Mouse (Mus musculus) E14TG2a.4 (cell line): Measurements from ENCODE around the gene Cgref1.

ENCODE experiments used
- CTCF ChIP-seq: conservative IDR thresholded peaks from 2 replicates; pipeline ENCODE4 v1.5.1; 2014; ENCODE audit warnings: low read length
- POU5F1 ChIP-seq: IDR thresholded peaks from 2 replicates; pipeline ENCODE4 v1.6.1; 2014; ENCODE audit warnings: low read length, borderline replicate concordance

DNA sequence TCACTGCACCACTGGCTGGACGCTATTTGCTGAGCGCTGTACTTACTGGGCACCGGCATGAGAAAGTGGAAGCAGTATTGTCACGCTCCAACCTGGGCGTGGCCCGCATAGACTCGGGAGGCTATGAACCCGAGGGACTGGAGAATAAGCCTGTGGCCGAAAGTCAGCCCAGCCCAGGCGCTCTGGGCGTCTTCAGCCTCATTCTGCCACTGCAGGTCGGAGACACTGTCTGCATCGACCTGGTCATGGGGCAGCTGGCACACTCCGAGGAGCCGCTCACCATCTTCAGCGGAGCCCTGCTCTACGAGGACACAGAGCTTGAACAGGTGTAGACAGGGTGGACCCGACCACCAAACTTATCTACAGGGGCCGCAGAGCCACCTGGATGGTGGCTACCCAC lies 24.8 kb downstream of the Cgref1 start:
- no peak for TF ChIP-seq CTCF
- no peak for TF ChIP-seq POU5F1
